Mouse (Mus musculus) midbrain, embryonic 12.5 days (tissue): Measurements from ENCODE around the gene Vcp. TPM values are rescaled to one million over a fixed set of nuclear protein-coding genes. Genes with fewer than 3 reads are reported as not detected.

Experiments
- ATAC-seq: fragments of 200-750 bp; cut with Nextera tagmentation; 2 replicates; pipeline ENCODE4 v1.8.0; 2017; ENCODE audit warnings: low read depth, moderate TSS enrichment, moderate library complexity; ENCODE audit not compliant: low FRiP score
- H3K27ac ChIP-seq: fragments of 300-500 bp; sonication (generic); replicated peaks from 2 replicates; pipeline ENCODE4 v1.5.1; 2016; ENCODE audit warnings: mild to moderate bottlenecking
- H3K27me3 ChIP-seq: fragments of 300-500 bp; sonication (generic); 2 replicates; pipeline ENCODE4 v1.6.1; 2016; ENCODE audit warnings: mild to moderate bottlenecking
- H3K36me3 ChIP-seq: fragments of 300-500 bp; sonication (generic); 2 replicates; pipeline ENCODE4 v1.6.1; 2016
- H3K4me1 ChIP-seq: fragments of 300-500 bp; sonication (generic); 2 replicates; pipeline ENCODE4 v1.6.1; 2016
- H3K4me2 ChIP-seq: fragments of 300-500 bp; sonication (generic); replicated peaks from 2 replicates; pipeline ENCODE4 v1.6.1; 2016; ENCODE audit warnings: mild to moderate bottlenecking, moderate library complexity
- H3K4me3 ChIP-seq: fragments of 300-500 bp; sonication (generic); 2 replicates; pipeline ENCODE4 v1.5.1; 2016; ENCODE audit warnings: mild to moderate bottlenecking
- H3K9ac ChIP-seq: fragments of 300-500 bp; sonication (generic); replicated peaks from 2 replicates; pipeline ENCODE4 v1.6.1; 2016; ENCODE audit warnings: mild to moderate bottlenecking, moderate library complexity
- H3K9me3 ChIP-seq: fragments of 300-500 bp; sonication (generic); 2 replicates; pipeline ENCODE4 v1.6.1; 2016; ENCODE audit warnings: mild to moderate bottlenecking
- WGBS: fragments of 180-500 bp; shearing (Covaris S2); methylation state at CpG from one replicate; pipeline ENCODE4 v1.1.7; 2016; 5-methylcytosine and 5-hydroxymethylcytosine counted together
- polyA plus RNA-seq: library from polyadenylated mRNA; unstranded; fragments of >200 nt; fragmentation: Nextera tagmentation; extraction: Ambion mirVana; gene quantifications from 2 replicates; pipeline ENCODE4 v1.2.1, GENCODE M21; 2016

Gene Vcp
- polyA plus RNA-seq, 1 experiment from 2014 or later: 645 TPM

GRCm38 (mm10) chr4:42961592-42961991, 38.7 kb downstream of the Vcp start:
- Histone ChIP-seq H3K4me3 (no peak overlapping the region), H3K36me3 (peaks cover 19% of the 10 kb centered on the region), H3K4me2 (no peak overlapping the region), H3K27me3 (no peaks in the 10 kb centered on the region; the same call in 1 of the 2 replicates), H3K9ac (no peak overlapping the region), H3K9me3 (no peaks in the 10 kb centered on the region), H3K27ac (no peak overlapping the region), H3K4me1 (peaks cover 5% of the 10 kb centered on the region)
- 33% methylated on average over 4 of the region's 4 CpGs for WGBS
- ATAC-seq: no peak

DNA sequence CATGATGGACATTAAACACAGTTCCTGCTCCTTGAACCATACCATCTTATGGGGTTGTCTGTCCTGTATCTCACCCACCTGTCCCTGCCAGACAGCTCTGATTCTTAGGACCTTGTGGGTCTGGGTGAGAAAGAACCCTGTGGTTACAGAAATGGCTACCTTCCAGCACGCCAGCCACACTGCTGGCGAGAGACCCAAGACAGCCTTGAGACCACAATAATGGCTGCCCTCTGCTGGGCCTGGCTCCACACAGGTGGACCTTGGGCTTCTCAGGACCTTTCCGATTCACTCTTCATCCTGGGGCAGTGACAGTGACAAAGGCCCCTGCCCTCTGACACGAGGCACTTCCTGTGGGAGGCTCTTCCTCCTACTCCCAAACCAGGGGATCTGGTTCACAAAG, 40.9 kb downstream of the Vcp start:
- no peaks in the 10 kb centered on the region; the same call in 1 of the 2 replicates for H3K27me3 ChIP-seq
- WGBS: 79% methylated on average over 4 of the region's 4 CpGs
- H3K4me3 ChIP-seq: no peak overlapping the region
- no peak overlapping the region for H3K4me2 ChIP-seq
- H3K36me3 ChIP-seq: peaks cover 38% of the 10 kb centered on the region
- no peak overlapping the region for H3K27ac ChIP-seq
- H3K9me3 ChIP-seq: no peaks in the 10 kb centered on the region
- peaks cover 6% of the 10 kb centered on the region for H3K4me1 ChIP-seq
- H3K9ac ChIP-seq: no peak overlapping the region
- no peak for ATAC-seq

DNA sequence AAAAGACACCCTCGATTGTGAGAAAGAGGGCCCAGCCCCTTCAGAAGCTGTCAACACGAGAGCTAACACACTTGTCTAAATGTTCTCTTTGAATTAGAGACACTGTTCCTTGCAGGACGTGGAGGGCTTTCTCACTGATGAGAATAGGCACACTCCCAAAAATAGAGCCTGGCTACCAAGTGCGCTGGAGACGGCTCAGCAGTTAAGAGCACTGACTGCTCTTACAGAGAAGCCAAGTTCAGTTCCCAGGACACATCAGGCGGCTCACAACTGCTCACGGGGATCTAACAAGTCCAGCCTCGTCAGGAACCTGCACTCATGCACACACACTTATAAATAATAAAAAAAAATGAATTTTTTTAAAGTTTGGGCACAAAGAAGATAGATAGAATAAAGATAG, 41.4 kb downstream of the Vcp start:
- Histone ChIP-seq H3K9ac (no peak overlapping the region), H3K27me3 (no peaks in the 10 kb centered on the region), H3K36me3 (peaks cover 38% of the 10 kb centered on the region), H3K4me3 (no peak overlapping the region), H3K4me2 (no peak overlapping the region), H3K9me3 (no peaks in the 10 kb centered on the region), H3K27ac (no peak overlapping the region), H3K4me1 (peaks cover 10% of the 10 kb centered on the region)
- no peak for ATAC-seq
- WGBS: 75% methylated on average over 8 of the region's 8 CpGs

GRCm38 (mm10) chr4:42957979-42958378, 42.3 kb downstream of the Vcp start:
- no peak overlapping the region for H3K4me3 ChIP-seq
- no peaks in the 10 kb centered on the region for H3K9me3 ChIP-seq

GRCm38 (mm10) chr4:42957306-42957705, 43.0 kb downstream of the Vcp start:
- 74% methylated on average over 11 of the region's 11 CpGs for WGBS
- Histone ChIP-seq H3K4me1 (peaks cover 26% of the 10 kb centered on the region), H3K9ac (no peak overlapping the region), H3K36me3 (peaks cover 38% of the 10 kb centered on the region), H3K9me3 (no peaks in the 10 kb centered on the region), H3K27ac (no peak overlapping the region), H3K27me3 (no peaks in the 10 kb centered on the region), H3K4me2 (no peak overlapping the region), H3K4me3 (no peak overlapping the region)
- no peak for ATAC-seq

More at GRCm38 (mm10) chr4:42957979-42958378, 42.3 kb downstream of the Vcp start:
- H3K9ac ChIP-seq: no peak overlapping the region
- H3K27me3 ChIP-seq: no peaks in the 10 kb centered on the region
- H3K27ac ChIP-seq: no peak overlapping the region
- H3K4me2 ChIP-seq: no peak overlapping the region
- H3K4me1 ChIP-seq: peaks cover 20% of the 10 kb centered on the region
- 94% methylated on average over 8 of the region's 8 CpGs for WGBS
- no peak for ATAC-seq
- H3K36me3 ChIP-seq: peaks cover 38% of the 10 kb centered on the region

GRCm38 (mm10) chr4:42956581-42956980, 43.7 kb downstream of the Vcp start:
- Histone ChIP-seq H3K27ac (no peak overlapping the region), H3K9me3 (no peaks in the 10 kb centered on the region), H3K27me3 (no peaks in the 10 kb centered on the region), H3K4me1 (peaks cover 34% of the 10 kb centered on the region), H3K4me2 (no peak overlapping the region), H3K9ac (no peak overlapping the region), H3K4me3 (no peak overlapping the region), H3K36me3 (peaks cover 38% of the 10 kb centered on the region)
- ATAC-seq: no peak
- WGBS: 94% methylated on average over 17 of the region's 17 CpGs

DNA sequence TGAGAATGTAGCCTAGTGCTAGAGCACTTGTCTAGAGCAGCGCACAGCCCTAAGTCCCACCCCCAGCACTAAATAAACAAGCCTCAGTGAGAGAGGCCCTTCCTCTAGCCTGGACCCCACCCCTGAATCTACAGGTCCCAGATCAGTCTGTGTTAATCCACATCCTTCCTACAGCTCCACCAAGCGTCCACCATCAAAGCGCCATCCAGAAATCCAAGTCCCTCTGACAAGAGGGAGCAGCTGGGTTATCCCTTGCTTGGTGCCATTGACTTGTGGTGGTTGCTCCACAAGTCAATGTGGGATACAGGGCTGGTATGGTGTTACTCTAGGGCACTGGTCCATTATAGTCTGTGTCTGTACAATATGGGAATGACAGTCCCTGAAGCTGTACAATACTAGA, 45.1 kb downstream of the Vcp start:
- no peak overlapping the region for H3K4me3 ChIP-seq
- H3K27ac ChIP-seq: no peak overlapping the region
- no peak overlapping the region for H3K4me2 ChIP-seq
- no peaks in the 10 kb centered on the region for H3K9me3 ChIP-seq
- 91% methylated on average over 3 of the region's 3 CpGs for WGBS
- H3K9ac ChIP-seq: no peak overlapping the region; the same call in 1 of the 2 replicates
- peaks cover 38% of the 10 kb centered on the region for H3K36me3 ChIP-seq
- H3K4me1 ChIP-seq: peaks cover 46% of the 10 kb centered on the region
- no peaks in the 10 kb centered on the region for H3K27me3 ChIP-seq
- no peak for ATAC-seq

GRCm38 (mm10) chr4:42954297-42954696, 46.0 kb downstream of the Vcp start:
- H3K4me2 ChIP-seq: peak overlapping the region; percentile 94
- H3K9me3 ChIP-seq: no peaks in the 10 kb centered on the region
- H3K27ac ChIP-seq: peak overlapping the region; percentile 88
- peak overlapping the region; percentile 14 for H3K4me3 ChIP-seq
- H3K36me3 ChIP-seq: peaks cover 38% of the 10 kb centered on the region
- H3K4me1 ChIP-seq: peaks cover 47% of the 10 kb centered on the region
- 3% methylated on average over 10 of the region's 10 CpGs for WGBS
- no peaks in the 10 kb centered on the region for H3K27me3 ChIP-seq
- H3K9ac ChIP-seq: 0 out of 2 replicates have a peak overlapping the region, but pooled peaks have one; percentile 96
- ATAC-seq: no peak

DNA sequence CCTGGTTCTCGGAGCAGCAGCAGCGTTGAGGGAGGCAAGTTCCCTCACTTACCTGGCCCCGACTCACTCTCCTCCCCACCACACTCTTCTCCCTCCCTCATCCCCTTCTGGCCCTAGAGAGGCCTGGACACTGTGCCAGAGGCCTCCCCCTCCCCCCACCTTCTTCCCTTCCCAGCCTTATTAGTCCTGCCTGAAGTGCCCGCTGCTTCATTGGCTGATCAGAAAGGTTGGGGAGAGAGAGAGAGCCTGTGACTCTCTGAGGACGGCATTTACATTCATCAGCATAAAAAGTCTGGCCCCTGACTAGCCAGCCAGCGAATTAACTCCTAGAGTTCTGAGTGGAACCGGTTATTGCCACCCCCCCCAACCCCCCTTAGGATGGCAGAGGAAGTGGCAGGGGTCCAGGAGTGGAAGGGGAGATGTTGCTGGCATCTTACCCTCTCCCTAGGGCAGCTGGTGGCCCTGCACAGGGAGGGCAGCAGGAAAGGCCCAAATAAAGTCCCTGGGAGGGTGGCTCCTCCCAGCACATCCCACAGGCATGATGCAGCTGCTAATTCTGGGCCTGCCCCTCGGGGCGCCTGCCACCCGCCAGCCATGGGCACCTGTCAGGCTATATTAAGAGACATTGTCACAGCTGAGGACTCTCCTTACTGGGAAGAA, 46.7 kb downstream of the Vcp start:
- ATAC-seq: no peak; the same call in 1 of the 2 replicates
- Histone ChIP-seq H3K4me1 (peaks cover 54% of the 10 kb centered on the region), H3K4me3 (peak overlapping the region; percentile 14), H3K36me3 (peaks cover 38% of the 10 kb centered on the region), H3K27ac (peak overlapping the region; percentile 88), H3K27me3 (no peaks in the 10 kb centered on the region), H3K9me3 (no peaks in the 10 kb centered on the region), H3K4me2 (peak overlapping the region; percentile 94), H3K9ac (peak overlapping the region; percentile 96)
- WGBS: 22% methylated on average over 10 of the region's 10 CpGs

GRCm38 (mm10) chr4:42952563-42952962, 47.7 kb downstream of the Vcp start:
- Histone ChIP-seq H3K27ac (peak overlapping the region; percentile 88), H3K4me2 (peak overlapping the region; percentile 94), H3K36me3 (peaks cover 29% of the 10 kb centered on the region), H3K4me3 (0 out of 2 replicates have a peak overlapping the region, but pooled peaks have one; percentile 77), H3K9ac (peak overlapping the region; percentile 96), H3K9me3 (no peaks in the 10 kb centered on the region), H3K27me3 (peaks cover 7% of the 10 kb centered on the region; the same call in 1 of the 2 replicates), H3K4me1 (peaks cover 61% of the 10 kb centered on the region)
- ATAC-seq: no peak
- 86% methylated on average over 7 of the region's 7 CpGs for WGBS

- Histone ChIP-seq H3K27me3 (peaks cover 7% of the 10 kb centered on the region; the same call in 1 of the 2 replicates), H3K4me3 (peak overlapping the region; percentile 77), H3K9me3 (no peaks in the 10 kb centered on the region), H3K4me2 (peak overlapping the region; percentile 94), H3K4me1 (peaks cover 72% of the 10 kb centered on the region), H3K27ac (peak overlapping the region; percentile 88), H3K9ac (peak overlapping the region; percentile 96), H3K36me3 (peaks cover 19% of the 10 kb centered on the region)
- no peak for ATAC-seq
- WGBS: 67% methylated on average over 11 of the region's 11 CpGs
Observed at GRCm38 (mm10) chr4:42951206-42952195, 48.8 kb downstream of the Vcp start.
